Mouse (Mus musculus) testis, adult 2 months (tissue): ENCODE data around the gene Eif2ak2.

Experiments
- CTCF ChIP-seq: fragments of 200-500 bp; IDR thresholded peaks from 2 replicates; pipeline ENCODE4 v1.5.1; 2012; ENCODE audit warnings: low read depth, mild to moderate bottlenecking, inconsistent platforms, low read length, moderate library complexity; ENCODE audit not compliant: control insufficient read depth, insufficient read depth, insufficient replicate concordance
- POLR2A ChIP-seq: fragments of 200-500 bp; IDR thresholded peaks from 2 replicates; pipeline ENCODE4 v1.6.1; 2012; ENCODE audit warnings: low read depth, mild to moderate bottlenecking, inconsistent platforms, low read length, moderate library complexity; ENCODE audit not compliant: control insufficient read depth

GRCm38 (mm10) chr17:78903158-78903557 is 20.8 kb upstream of the Eif2ak2 start:
- no peak for TF ChIP-seq POLR2A
- TF ChIP-seq CTCF = no peak
